Mouse (Mus musculus) naive thymus-derived CD4-positive, alpha-beta T cell, adult 2 months (primary cell): ENCODE measurements around the gene Ppp2r1b.

Experiments used
- DNase-seq: peaks from one replicate; pipeline ENCODE4 v3.0.0-alpha.2; 2011; ENCODE audit warnings: low read depth

Ppp2r1b gene

DNA sequence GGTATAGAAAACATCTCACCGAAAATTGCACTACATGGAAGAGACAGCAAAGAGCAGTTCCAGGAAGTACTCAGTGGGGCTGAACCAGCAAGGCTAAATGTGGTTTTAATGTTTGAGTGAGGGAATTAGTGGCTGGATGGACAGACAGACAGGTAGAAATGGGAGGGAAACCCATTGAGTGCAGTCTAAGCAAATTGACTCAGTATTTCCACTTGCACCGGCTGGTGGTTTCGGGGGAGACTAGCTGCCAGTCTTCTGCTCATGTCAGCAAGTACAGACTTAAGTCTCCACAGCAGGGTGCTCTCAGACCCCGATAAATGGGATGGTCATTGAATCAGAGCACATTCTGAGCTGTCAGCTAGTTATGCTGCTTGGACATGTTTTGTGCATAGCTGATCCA, 9.0 kb upstream of the Ppp2r1b start:
- no peak for DNase-seq

DNA sequence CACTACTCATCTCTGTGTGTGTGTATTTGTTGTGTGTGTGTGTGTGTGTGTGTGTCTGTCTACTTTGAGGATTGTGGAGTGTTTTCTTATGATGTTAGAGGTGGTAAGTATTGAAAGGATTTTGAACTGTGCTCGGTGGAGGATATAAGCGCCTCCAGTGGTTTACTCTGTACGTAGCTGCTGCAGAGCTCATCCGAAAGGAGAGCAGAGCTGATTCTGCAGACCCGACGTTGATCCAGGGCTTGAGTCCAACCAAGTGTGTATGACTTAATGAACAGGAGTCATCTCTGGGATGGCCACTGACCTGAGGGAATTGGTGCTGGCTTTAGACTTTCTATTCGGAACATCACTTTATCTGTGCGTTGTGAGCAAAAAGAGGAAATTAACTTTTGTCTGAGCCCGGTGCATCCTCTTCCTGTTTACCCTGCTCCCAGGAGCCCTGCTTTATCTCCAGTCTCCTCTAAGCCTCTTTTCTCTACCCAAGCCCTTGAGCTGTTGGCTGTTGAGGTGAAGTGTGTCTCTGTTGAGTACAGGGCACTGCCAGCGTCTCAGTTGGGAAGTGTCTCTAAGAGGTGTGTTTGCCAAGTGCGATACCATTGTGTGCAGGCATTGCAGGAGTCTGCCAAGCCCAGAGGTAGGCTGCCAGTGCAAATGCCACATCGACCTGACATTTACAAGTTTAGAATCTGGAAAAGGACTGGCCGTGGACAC, 3.9 kb upstream of the Ppp2r1b start:
- DNase-seq, result peak; percentile 60

GRCm38 (mm10) chr9:50845547-50845946, 446 bp downstream of the Ppp2r1b start:
- DNase-seq, result no peak

DNA sequence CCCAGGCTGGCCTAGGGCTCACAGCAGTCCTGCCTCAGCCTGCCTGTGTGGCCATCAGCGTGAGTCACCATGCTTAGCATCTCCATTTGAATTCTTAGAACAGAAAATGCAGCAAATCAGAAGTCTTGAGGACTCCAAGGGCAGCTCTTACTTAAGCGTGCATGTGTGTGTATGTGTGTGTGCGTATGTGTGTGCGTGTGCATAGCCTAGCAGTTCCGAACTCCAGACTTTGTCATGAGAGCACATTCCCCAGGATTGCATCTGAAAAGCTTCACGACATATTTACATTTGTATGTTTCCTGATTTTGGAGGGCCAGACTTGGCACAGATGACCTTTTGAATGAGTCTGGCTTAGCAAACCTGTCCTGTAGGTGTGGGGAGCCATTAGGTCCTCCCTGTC, 2.0 kb downstream of the Ppp2r1b start:
- no peak for DNase-seq

GRCm38 (mm10) chr9:50847606-50848368, 2.7 kb downstream of the Ppp2r1b start:
- DNase-seq, result no peak

- no peak for DNase-seq
Measured at GRCm38 (mm10) chr9:50848821-50849220, 3.7 kb downstream of the Ppp2r1b start.

DNA sequence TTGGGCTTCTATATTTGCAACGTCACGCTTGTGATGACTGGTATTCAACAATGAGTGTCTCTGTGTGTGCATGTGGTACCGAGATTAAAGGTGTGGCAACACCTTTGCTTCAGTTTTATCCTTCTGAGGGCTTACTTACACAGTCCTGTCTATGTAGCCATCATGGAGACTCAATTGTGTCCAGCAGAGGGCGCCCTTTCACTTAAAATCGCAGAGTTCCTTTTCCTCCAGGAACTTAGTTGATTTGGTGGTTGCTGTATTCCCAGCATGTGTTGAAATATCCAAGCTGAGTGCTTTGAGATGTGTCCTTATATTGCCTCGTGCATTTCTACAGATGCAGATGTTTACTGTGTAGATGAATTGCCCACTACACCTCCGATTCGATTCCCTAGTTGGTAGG, 4.1 kb downstream of the Ppp2r1b start:
- DNase-seq, result peak; percentile 89

- DNase-seq, result no peak
Measured at GRCm38 (mm10) chr9:50849755-50850154, 4.7 kb downstream of the Ppp2r1b start.

GRCm38 (mm10) chr9:50850271-50850670, 5.2 kb downstream of the Ppp2r1b start:
- no peak for DNase-seq

- DNase-seq, result no peak
Measured at GRCm38 (mm10) chr9:50850713-50851112, 5.6 kb downstream of the Ppp2r1b start.

GRCm38 (mm10) chr9:50852634-50853349, 7.7 kb downstream of the Ppp2r1b start:
- no peak for DNase-seq

DNA sequence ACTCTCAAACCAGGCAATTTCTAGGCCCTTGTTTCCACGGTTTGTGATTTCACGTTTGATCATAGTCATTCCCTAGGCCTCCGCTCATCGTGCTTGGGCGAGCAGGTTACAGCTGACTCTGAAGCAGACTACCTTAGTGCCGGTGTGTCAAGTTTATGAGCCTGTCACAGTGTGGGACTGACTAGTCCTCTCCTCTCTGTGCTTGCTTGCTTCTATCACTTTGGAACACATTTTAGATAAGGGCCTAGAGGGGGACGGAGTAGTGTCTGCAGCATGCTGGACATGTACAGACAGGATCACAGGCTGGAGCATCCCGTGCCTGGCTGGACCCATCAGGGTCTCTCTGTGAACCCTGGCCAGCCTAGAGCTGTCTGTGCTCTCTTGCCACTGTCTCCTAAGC, 9.3 kb downstream of the Ppp2r1b start:
- DNase-seq, result no peak

DNA sequence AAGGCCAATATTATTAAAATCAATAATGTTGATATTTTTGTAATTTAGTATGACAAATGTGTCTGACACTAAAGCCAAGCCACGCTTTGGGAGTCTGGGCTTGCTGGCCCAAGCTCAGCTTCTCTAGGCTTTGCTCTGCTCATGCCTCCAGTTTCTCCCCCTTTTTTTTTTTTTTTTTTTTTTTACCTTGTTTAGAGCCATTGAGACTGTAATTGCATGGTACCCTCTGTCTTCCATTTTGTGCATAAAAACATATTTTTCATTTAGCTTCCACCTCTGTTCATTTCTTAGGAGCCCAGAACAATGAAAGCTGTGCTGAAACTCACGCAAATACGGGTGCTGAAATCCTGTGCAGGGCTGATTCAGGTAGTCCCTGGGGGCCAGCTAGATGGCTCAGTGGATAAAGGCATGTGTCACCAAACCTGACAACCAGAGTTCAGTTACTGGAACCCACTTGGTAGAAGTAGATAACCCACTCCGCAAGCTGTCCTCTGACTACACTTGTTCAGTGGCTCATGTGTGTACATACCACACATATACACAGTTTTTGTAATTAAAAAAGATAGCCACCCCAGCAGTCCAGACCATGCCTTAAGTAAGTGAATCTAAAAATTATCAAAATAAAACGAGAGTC, 10.1 kb downstream of the Ppp2r1b start:
- DNase-seq, result no peak

GRCm38 (mm10) chr9:50855780-50856179, 10.7 kb downstream of the Ppp2r1b start:
- DNase-seq, result no peak

- DNase-seq, result peak; percentile 95
Measured at GRCm38 (mm10) chr9:50856341-50857081, 11.4 kb downstream of the Ppp2r1b start.

- DNase-seq, result no peak
Measured at GRCm38 (mm10) chr9:50857082-50857641, 12.1 kb downstream of the Ppp2r1b start.

DNA sequence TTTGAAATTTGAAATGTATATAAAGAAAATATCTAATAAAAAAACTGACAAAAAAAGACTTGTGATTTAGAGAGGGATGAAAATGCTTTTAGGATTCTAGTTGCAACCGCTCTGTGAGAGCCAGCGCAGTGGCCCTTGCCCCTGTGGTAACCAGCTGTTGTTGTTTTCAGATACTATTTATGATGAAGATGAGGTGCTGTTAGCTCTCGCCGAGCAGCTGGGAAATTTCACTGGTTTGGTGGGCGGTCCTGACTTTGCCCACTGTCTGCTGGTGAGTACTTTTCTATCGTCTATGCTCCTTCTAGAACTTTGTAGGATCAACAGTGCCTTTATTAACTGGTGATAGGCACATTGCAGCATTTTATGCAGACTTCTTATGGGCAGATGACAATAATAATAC, 13.6 kb downstream of the Ppp2r1b start:
- DNase-seq, result no peak

DNA sequence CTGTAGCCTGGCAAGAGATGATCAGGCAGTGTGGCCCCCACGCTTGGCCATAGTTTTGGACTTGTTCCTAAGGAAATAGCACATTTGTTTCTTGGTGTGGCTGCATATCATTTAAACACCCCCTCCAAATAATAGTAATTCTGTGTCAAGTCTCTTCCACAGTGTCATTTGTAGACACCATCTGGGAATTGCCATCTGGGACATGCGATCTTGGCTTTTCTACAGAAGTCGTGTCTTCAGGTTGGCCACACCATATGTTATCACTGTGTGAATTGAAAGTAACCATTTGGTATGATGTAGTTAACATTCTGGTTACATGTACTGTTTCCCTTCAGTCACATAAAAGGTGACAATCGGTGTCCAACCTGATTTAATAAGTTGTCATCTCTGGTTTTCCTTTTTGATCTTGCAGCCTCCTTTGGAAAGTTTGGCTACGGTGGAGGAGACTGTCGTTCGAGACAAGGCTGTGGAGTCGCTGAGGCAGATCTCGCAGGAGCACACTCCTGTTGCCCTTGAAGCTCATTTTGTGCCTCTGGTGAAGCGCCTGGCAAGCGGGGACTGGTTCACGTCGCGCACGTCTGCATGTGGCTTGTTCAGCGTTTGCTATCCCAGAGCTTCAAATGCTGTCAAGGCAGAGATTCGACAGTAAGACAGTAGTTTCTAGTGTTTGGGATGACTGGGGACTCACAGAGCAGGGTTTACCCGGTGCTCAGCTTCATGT, 16.2 kb downstream of the Ppp2r1b start:
- DNase-seq, result no peak

DNA sequence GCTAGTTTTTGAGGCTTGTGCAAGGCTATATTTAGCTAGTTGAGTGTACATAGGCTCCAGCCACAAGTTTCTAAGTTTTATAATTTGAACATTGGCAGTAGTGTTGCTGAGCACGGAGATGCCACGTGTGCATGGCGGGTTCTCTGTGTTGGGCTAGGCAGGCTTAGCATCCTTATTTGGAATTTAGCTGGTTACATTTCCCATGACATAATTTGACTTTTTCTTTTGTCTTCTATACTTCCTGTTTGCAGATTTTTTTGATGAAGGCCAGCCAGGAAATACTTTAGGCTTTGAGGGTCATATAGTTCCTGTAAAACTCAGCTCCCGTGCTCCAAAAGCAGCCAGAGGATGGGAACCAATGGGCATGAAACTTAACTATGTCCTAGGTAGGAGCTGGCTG, 18.7 kb downstream of the Ppp2r1b start:
- DNase-seq, result peak; percentile 59

GRCm38 (mm10) chr9:50864877-50865276, 19.8 kb downstream of the Ppp2r1b start:
- no peak for DNase-seq

- peak; percentile 63 for DNase-seq
Measured at GRCm38 (mm10) chr9:50865803-50866202, 20.7 kb downstream of the Ppp2r1b start.
